Comparison of ENCODE assay signal across 14 mouse cellular contexts in genomic region chr7:83204701-83205100, GRCm38 (mm10).
DNase-seq lines count a peak whose midpoint lies in the region; ATAC-seq lines count a peak whose summit lies in the region.
"Had no signal": no experiment of that assay in that cellular context is flagged by ENCODE, and none has a peak within 500 bp of the region (broad histone marks: within the 10 kb centered on the region; RNA-seq: fewer than 3 reads in every experiment).

No protein-coding gene starts in this region.

- no peak overlapping the region for H3K4me3 ChIP-seq in forebrain, embryonic 15.5 days
- H3K4me3 ChIP-seq in midbrain, embryonic 12.5 days: no peak overlapping the region
- H3K4me3 ChIP-seq: left cerebral cortex, adult 2 months; liver, embryonic 13.5 days had no signal

- H3K4me2 ChIP-seq in forebrain, embryonic 15.5 days (replicated peaks): no peak overlapping the region
- no peak overlapping the region for H3K4me2 ChIP-seq in midbrain, embryonic 12.5 days (replicated peaks)
- H3K4me2 ChIP-seq: liver, embryonic 13.5 days had no signal

- H3K9me3 ChIP-seq in forebrain, embryonic 15.5 days: no peaks in the 10 kb centered on the region
- H3K9me3 ChIP-seq in midbrain, embryonic 12.5 days: no peaks in the 10 kb centered on the region
- H3K9me3 ChIP-seq: liver, embryonic 13.5 days had no signal

- no peaks in the 10 kb centered on the region for H3K27me3 ChIP-seq in forebrain, embryonic 15.5 days
- H3K27me3 ChIP-seq in midbrain, embryonic 12.5 days: no peaks in the 10 kb centered on the region
- H3K27me3 ChIP-seq: liver, embryonic 13.5 days had no signal

- H3K9ac ChIP-seq in forebrain, embryonic 15.5 days (replicated peaks): peak overlapping the region; percentile 29; the same call in 1 of the 2 replicates
- H3K9ac ChIP-seq in midbrain, embryonic 12.5 days (replicated peaks): peak overlapping the region; percentile 2; the same call in 1 of the 2 replicates
- H3K9ac ChIP-seq: liver, embryonic 13.5 days had no signal

- H3K4me1 ChIP-seq in forebrain, embryonic 15.5 days: peaks cover 49% of the 10 kb centered on the region
- peaks cover 49% of the 10 kb centered on the region for H3K4me1 ChIP-seq in midbrain, embryonic 12.5 days
- H3K4me1 ChIP-seq: liver, embryonic 13.5 days had no signal

- ATAC-seq in forebrain, embryonic 15.5 days (replicated peaks): 0 out of 2 replicates have a peak, but pooled peaks have one; percentile 9
- no peak for ATAC-seq in midbrain, embryonic 12.5 days (ENCODE audit: low FRiP score, low read depth)

- peak; percentile 3 for DNase-seq in cerebellum, adult 11 months
- no peak for DNase-seq in cerebellum, adult 9-10 months
- DNase-seq in A20 (ENCODE audit: low read depth, low spot score): peak; percentile 4
- DNase-seq in urinary bladder, postnatal 25 days (ENCODE audit: low spot score): no peak
- no peak for DNase-seq in spleen, adult 18-20 months
- no peak for DNase-seq in urinary bladder, postnatal 4 days (ENCODE audit: low spot score in 2 of 2)
- DNase-seq: heart, adult 11 months; heart, postnatal 36 days; liver, embryonic 13.5 days; thymus, adult 2 months had no signal

- peak overlapping the region; percentile 97 for H3K27ac ChIP-seq in forebrain, embryonic 15.5 days (replicated peaks)
- H3K27ac ChIP-seq in midbrain, embryonic 12.5 days (replicated peaks): peak overlapping the region; percentile 46
- H3K27ac ChIP-seq: kidney, postnatal 0 days; left cerebral cortex, adult 2 months; liver, embryonic 13.5 days had no signal

- no peaks in the 10 kb centered on the region for H3K36me3 ChIP-seq in forebrain, embryonic 15.5 days
- H3K36me3 ChIP-seq in midbrain, embryonic 12.5 days: no peaks in the 10 kb centered on the region
- H3K36me3 ChIP-seq: liver, embryonic 13.5 days had no signal

- 21% methylated on average over 8 of the region's 8 CpGs for WGBS in forebrain, embryonic 15.5 days
- WGBS in midbrain, embryonic 12.5 days: 37% methylated on average over 8 of the region's 8 CpGs

Comparison
In these comparisons a context has a peak if more than half of its experiments do, and no peak if none do; other contexts are left out.
1. DNase-seq: peak in cerebellum, adult 11 months (single experiment) and A20 (single experiment); none in cerebellum, adult 9-10 months (single experiment), urinary bladder, postnatal 25 days (single experiment), spleen, adult 18-20 months (0 of 2) and urinary bladder, postnatal 4 days (0 of 2).